ENCODE assay signal across 8 mouse cellular contexts in the genomic region with DNA sequence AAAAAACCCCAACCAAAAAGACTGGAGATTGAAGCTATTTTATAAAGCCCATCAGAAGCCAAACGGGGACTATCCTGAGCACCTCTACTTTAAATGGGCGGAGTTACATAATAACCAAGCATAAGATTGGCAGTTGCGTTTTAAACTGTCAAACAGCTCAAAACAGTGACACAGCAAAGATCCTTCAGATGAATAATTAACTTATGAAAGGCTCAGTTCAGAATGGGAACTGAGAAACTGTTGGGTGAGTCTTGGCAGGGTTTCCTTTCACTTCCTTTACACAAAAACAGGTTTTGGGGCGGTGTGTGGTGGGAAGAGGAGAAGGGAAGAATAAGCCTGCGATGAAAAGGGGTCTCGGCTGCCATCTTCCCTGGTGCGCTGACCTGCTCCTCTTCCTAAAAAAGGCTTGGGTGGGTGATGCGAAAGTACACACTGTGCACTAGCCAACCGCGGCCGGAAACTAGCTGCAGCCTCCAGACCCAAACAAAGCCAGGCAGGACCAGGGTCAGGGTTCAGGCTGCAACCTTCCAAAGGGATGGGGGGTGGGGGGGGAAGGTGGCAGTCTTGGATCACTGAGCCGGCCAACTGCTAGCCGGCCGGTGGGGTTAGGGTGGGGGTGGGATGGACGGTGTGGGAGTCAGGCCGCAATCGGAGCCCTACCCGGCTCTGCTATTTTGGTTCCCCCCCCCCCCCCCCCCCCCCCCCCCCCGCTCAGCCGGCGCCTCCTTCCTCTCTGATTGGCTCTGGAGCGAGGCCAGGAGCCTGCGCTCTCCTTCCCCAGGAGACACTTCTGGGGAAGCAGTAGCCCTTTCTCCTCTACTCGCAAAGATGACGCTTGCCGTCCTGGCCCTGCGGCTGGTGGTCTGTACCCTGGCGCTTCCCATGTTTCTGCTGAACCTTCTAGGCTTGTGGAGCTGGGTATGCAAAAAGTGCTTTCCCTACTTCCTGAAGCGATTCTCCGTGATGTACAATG. TPM values are rescaled to one million over a fixed set of nuclear protein-coding genes. Genes with fewer than 3 reads are reported as not detected.
DNase-seq lines count a peak whose midpoint lies in the region; ATAC-seq lines count a peak whose summit lies in the region.

Gene Mettl7a1 (plus strand): TSS at position 122 of the 973 bp plus-strand sequence.

- peak; percentile 78 to 81 for DNase-seq in adrenal gland, adult 18-20 months (ENCODE audit: low spot score in 2 of 2)
- DNase-seq in embryo, embryonic 10.5 days (ENCODE audit: low spot score): peak; percentile 79
- DNase-seq in gastrocnemius, postnatal 14 days: peak; percentile 88
- peak; percentile 53 to 80 for DNase-seq in left cerebral cortex, adult 9 months (ENCODE audit: low spot score in 2 of 2)
- peak; percentile 91 to 92 for DNase-seq in right cerebral cortex, postnatal 10 days (ENCODE audit: low spot score in 2 of 2)
- DNase-seq in urinary bladder, postnatal 14 days (ENCODE audit: low spot score): peak; percentile 88

- H3K36me3 ChIP-seq in megakaryocyte, embryonic 14.5 days (replicated peaks; ENCODE audit: low read length): no peaks in the 10 kb centered on the region

- H3K9me3 ChIP-seq in megakaryocyte, embryonic 14.5 days: 0 out of 2 replicates have a peak, but pooled peaks cover under 1% of the 10 kb centered on the region

- peak within 1 kb of the TSS; percentile 92 for H3K4me3 ChIP-seq in megakaryocyte, embryonic 14.5 days (replicated peaks)

- intact Hi-C loops in gastrocnemius, postnatal 14 days (cut with DNase I; ENCODE audit: low total_unique reads): no loop called here

- peak; percentile 72 for ATAC-seq in inflammation-experienced regulatory T-cells, adult 6 months

- peaks cover 10% of the 10 kb centered on the region for H3K27me3 ChIP-seq in megakaryocyte, embryonic 14.5 days (replicated peaks)

- H3K4me1 ChIP-seq in megakaryocyte, embryonic 14.5 days: peaks cover 31% of the 10 kb centered on the region

RNA-seq across cellular contexts. Expression of gene Mettl7a1, which starts in this region (rescaled TPM):
- 100 to 1,000 TPM; 124 to 127 TPM for total RNA-seq in adrenal gland, adult 18-20 months (2021)
- 10 to 100 TPM; 18.5 to 23.0 TPM for total RNA-seq in gastrocnemius, postnatal 14 days (2021)
- polyA plus RNA-seq in inflammation-experienced regulatory T-cells, adult 6 months (2017; shearing (Covaris generic)): 10 to 100 TPM in 1 of 3 experiments, 1 to 10 TPM in 2; 2.3 to 15.1 (median 4.4) TPM
- 1.7 and 9.2 TPM in 2 replicates for polyA plus RNA-seq in megakaryocyte, embryonic 14.5 days (2012; ENCODE audit: insufficient read depth, low replicate concordance)

Comparison
In these comparisons a context has a peak if more than half of its experiments do, and no peak if none do; other contexts are left out.
1. Peak in every context shown above with its lines: DNase-seq, ATAC-seq and H3K4me3 ChIP-seq.
2. RNA of gene Mettl7a1 (total RNA-seq): 124 to 127 TPM in adrenal gland, adult 18-20 months; 18.5 to 23.0 TPM in gastrocnemius, postnatal 14 days; every median in the first group is over 4 times any median in the second.